Mouse (Mus musculus): Measurements from ENCODE around the gene Ror1. TPM values are rescaled to one million over a fixed set of nuclear protein-coding genes. Genes with fewer than 3 reads are reported as not detected.

Gene Ror1
- polyA plus RNA-seq, 1 experiment = 0.12 TPM

DNA sequence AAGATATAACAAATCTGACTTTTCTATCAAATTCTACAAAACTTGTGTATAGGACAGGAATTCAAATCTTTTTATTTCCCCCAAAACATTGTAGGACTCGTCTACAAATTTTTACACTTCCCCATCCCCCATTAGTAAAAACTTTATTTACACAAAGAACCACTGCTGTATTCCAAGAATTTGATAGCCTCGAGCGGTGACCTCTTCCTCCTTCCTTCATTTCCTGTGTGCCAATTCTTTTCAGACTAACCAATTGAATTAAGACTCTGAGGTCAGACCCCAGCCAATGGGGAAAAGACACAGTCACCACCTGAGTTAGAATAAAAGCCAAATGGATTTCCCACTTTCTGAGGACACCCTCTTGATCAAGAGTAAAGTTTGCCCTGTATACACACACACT lies 302.5 kb downstream of the Ror1 start:
- Histone ChIP-seq H3K27ac (ENCODE audit: control insufficient read depth, insufficient read depth, low read depth, low read length) (no peak overlapping the region), H3K4me1 (ENCODE audit: control insufficient read depth, insufficient read depth, low read length) (no peaks in the 10 kb centered on the region), H3K4me3 (ENCODE audit: control insufficient read depth, low read depth, low read length) (no peak overlapping the region), H3K27me3 (ENCODE audit: control insufficient read depth, insufficient read depth, low read length) (no peaks in the 10 kb centered on the region), H3K36me3 (ENCODE audit: control insufficient read depth, insufficient read depth, low read length) (no peaks in the 10 kb centered on the region)
- no peak for TF ChIP-seq POLR2A (IDR thresholded peaks at IDR 0.05; ENCODE audit: control insufficient read depth, low read depth, low read length)

- Histone ChIP-seq H3K4me3 (ENCODE audit: control insufficient read depth, low read depth, low read length) (no peak overlapping the region), H3K27me3 (ENCODE audit: control insufficient read depth, insufficient read depth, low read length) (no peaks in the 10 kb centered on the region), H3K36me3 (ENCODE audit: control insufficient read depth, insufficient read depth, low read length) (no peaks in the 10 kb centered on the region), H3K4me1 (ENCODE audit: control insufficient read depth, insufficient read depth, low read length) (no peaks in the 10 kb centered on the region), H3K27ac (ENCODE audit: control insufficient read depth, insufficient read depth, low read depth, low read length) (peak overlapping the region; percentile 67)
- TF ChIP-seq CTCF (IDR thresholded peaks at IDR 0.05; ENCODE audit: control insufficient read depth, insufficient read depth, insufficient replicate concordance, low read depth, low read length) (no peak), POLR2A (IDR thresholded peaks at IDR 0.05; ENCODE audit: control insufficient read depth, low read depth, low read length) (no peak)
Measured at GRCm38 (mm10) chr4:100401078-100401477, 305.5 kb downstream of the Ror1 start.

- Histone ChIP-seq H3K4me1 (ENCODE audit: control insufficient read depth, insufficient read depth, low read length) (no peaks in the 10 kb centered on the region), H3K36me3 (ENCODE audit: control insufficient read depth, insufficient read depth, low read length) (no peaks in the 10 kb centered on the region), H3K27ac (ENCODE audit: control insufficient read depth, insufficient read depth, low read depth, low read length) (peak overlapping the region; percentile 67), H3K4me3 (ENCODE audit: control insufficient read depth, low read depth, low read length) (no peak overlapping the region), H3K27me3 (ENCODE audit: control insufficient read depth, insufficient read depth, low read length) (no peaks in the 10 kb centered on the region)
- TF ChIP-seq POLR2A (IDR thresholded peaks at IDR 0.05; ENCODE audit: control insufficient read depth, low read depth, low read length) (no peak), CTCF (IDR thresholded peaks at IDR 0.05; ENCODE audit: control insufficient read depth, insufficient read depth, insufficient replicate concordance, low read depth, low read length) (no peak)
Measured at GRCm38 (mm10) chr4:100401581-100402470, 306.2 kb downstream of the Ror1 start.

DNA sequence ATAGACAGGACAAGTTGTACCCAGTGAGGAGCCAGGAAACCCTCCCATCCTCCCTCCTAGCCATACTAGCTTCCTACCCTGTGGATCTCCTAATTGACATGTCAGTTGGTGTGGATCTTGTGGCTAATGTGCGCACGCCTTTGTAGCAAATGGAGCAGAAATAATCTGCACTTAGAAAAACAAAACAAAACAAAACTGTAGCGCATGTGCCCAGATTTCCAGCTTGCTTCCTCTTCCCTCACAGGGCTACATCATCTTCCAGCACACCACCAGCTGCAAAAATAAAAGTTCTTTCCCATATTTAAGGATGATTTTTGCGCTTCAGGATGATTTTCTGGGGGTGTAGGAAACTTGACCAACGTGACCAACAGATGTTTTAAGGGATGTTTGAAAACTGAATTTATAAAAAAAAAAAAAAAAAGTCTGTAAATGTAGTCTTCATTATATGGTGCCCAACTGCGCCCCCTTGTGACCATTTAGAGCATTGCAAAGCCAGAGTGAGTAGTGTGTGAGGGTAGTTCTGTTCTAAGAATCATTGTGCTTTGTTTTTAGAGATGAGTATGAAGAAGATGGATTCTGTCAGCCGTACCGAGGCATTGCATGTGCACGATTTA lies 311.8 kb downstream of the Ror1 start:
- H3K4me3 ChIP-seq (ENCODE audit: control insufficient read depth, low read depth, low read length) = no peak overlapping the region
- no peaks in the 10 kb centered on the region for H3K4me1 ChIP-seq (ENCODE audit: control insufficient read depth, insufficient read depth, low read length)
- no peak overlapping the region for H3K27ac ChIP-seq (ENCODE audit: control insufficient read depth, insufficient read depth, low read depth, low read length)
- no peaks in the 10 kb centered on the region for H3K27me3 ChIP-seq (ENCODE audit: control insufficient read depth, insufficient read depth, low read length)
- H3K36me3 ChIP-seq (ENCODE audit: control insufficient read depth, insufficient read depth, low read length) = no peaks in the 10 kb centered on the region
- TF ChIP-seq CTCF (IDR thresholded peaks at IDR 0.05; ENCODE audit: control insufficient read depth, insufficient read depth, insufficient replicate concordance, low read depth, low read length) (no peak), POLR2A (IDR thresholded peaks at IDR 0.05; ENCODE audit: control insufficient read depth, low read depth, low read length) (no peak)

GRCm38 (mm10) chr4:100409521-100409920 lies 313.9 kb downstream of the Ror1 start:
- TF ChIP-seq CTCF (IDR thresholded peaks at IDR 0.05; ENCODE audit: control insufficient read depth, insufficient read depth, insufficient replicate concordance, low read depth, low read length) = no peak

DNA sequence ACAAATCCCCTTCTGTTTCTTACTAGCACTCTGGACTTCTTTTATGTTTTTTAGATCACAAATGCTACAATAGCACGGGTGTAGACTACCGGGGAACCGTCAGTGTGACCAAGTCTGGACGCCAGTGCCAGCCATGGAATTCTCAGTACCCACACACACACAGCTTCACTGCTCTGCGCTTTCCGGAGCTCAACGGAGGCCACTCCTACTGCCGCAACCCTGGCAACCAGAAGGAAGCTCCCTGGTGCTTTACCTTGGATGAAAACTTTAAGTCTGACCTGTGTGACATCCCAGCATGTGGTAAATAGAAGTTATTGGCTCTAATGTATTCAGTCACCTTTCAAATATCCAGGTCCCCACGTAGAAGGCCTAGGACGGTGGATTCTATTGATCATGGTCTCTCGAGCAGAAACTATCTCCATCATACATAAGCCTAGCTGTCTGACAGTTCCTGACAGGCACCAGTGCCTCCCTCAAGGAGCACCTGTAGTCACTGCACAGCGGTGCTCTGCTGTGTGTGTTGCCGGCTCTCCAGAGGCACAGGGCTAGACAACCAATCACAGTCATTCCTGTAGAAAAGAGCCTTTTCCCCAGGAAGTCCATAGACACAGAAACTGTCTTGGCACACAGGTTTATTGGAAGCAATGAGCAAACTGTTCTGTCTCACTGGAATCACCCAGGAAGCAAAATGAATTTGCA lies 316.4 kb downstream of the Ror1 start:
- no peaks in the 10 kb centered on the region for H3K4me1 ChIP-seq (ENCODE audit: control insufficient read depth, insufficient read depth, low read length)
- no peak for TF ChIP-seq POLR2A (IDR thresholded peaks at IDR 0.05; ENCODE audit: control insufficient read depth, low read depth, low read length)
- no peak for TF ChIP-seq CTCF (IDR thresholded peaks at IDR 0.05; ENCODE audit: control insufficient read depth, insufficient read depth, insufficient replicate concordance, low read depth, low read length)
- no peaks in the 10 kb centered on the region for H3K36me3 ChIP-seq (ENCODE audit: control insufficient read depth, insufficient read depth, low read length)
- no peaks in the 10 kb centered on the region for H3K27me3 ChIP-seq (ENCODE audit: control insufficient read depth, insufficient read depth, low read length)
- no peak overlapping the region for H3K4me3 ChIP-seq (ENCODE audit: control insufficient read depth, low read depth, low read length)
- H3K27ac ChIP-seq (ENCODE audit: control insufficient read depth, insufficient read depth, low read depth, low read length) = no peak overlapping the region

More at GRCm38 (mm10) chr4:100409521-100409920, 313.9 kb downstream of the Ror1 start:
- no peaks in the 10 kb centered on the region for H3K27me3 ChIP-seq (ENCODE audit: control insufficient read depth, insufficient read depth, low read length)
- no peak overlapping the region for H3K4me3 ChIP-seq (ENCODE audit: control insufficient read depth, low read depth, low read length)
- no peaks in the 10 kb centered on the region for H3K4me1 ChIP-seq (ENCODE audit: control insufficient read depth, insufficient read depth, low read length)
- no peaks in the 10 kb centered on the region for H3K36me3 ChIP-seq (ENCODE audit: control insufficient read depth, insufficient read depth, low read length)
- H3K27ac ChIP-seq (ENCODE audit: control insufficient read depth, insufficient read depth, low read depth, low read length) = no peak overlapping the region

GRCm38 (mm10) chr4:100422756-100423155 lies 327.2 kb downstream of the Ror1 start:
- Histone ChIP-seq H3K4me1 (ENCODE audit: control insufficient read depth, insufficient read depth, low read length) (no peaks in the 10 kb centered on the region), H3K27me3 (ENCODE audit: control insufficient read depth, insufficient read depth, low read length) (no peaks in the 10 kb centered on the region), H3K27ac (ENCODE audit: control insufficient read depth, insufficient read depth, low read depth, low read length) (no peak overlapping the region), H3K36me3 (ENCODE audit: control insufficient read depth, insufficient read depth, low read length) (no peaks in the 10 kb centered on the region), H3K4me3 (ENCODE audit: control insufficient read depth, low read depth, low read length) (no peak overlapping the region)
- TF ChIP-seq CTCF (IDR thresholded peaks at IDR 0.05; ENCODE audit: control insufficient read depth, insufficient read depth, insufficient replicate concordance, low read depth, low read length) (no peak), POLR2A (IDR thresholded peaks at IDR 0.05; ENCODE audit: control insufficient read depth, low read depth, low read length) (no peak)
